8 mouse cellular contexts compared by ENCODE assay signal in genomic region chr2:179973871-179974628, GRCm38 (mm10). TPM values are rescaled to one million over a fixed set of nuclear protein-coding genes. Genes with fewer than 3 reads are reported as not detected.
A peak's percentile ranks its signal among the peaks of the same experiment; 100 is the strongest.
DNase-seq lines count a peak whose midpoint lies in the region; ATAC-seq lines count a peak whose summit lies in the region.

No protein-coding gene starts in this region.

- H3K27ac ChIP-seq in embryonic facial prominence, embryonic 15.5 days (replicated peaks): no peak overlapping the region
- no peak overlapping the region for H3K27ac ChIP-seq in hindbrain, embryonic 12.5 days
- H3K27ac ChIP-seq in midbrain, embryonic 10.5 days (replicated peaks): no peak overlapping the region

- H3K4me2 ChIP-seq in embryonic facial prominence, embryonic 15.5 days (replicated peaks): peak overlapping the region; percentile 98
- peak overlapping the region; percentile 100 for H3K4me2 ChIP-seq in hindbrain, embryonic 12.5 days (replicated peaks)

- 41% methylated on average over 8 of the region's 8 CpGs for WGBS in embryonic facial prominence, embryonic 15.5 days
- 33% methylated on average over 8 of the region's 8 CpGs for WGBS in hindbrain, embryonic 12.5 days
- 49% methylated on average over 8 of the region's 8 CpGs for WGBS in midbrain, embryonic 10.5 days

- no peak overlapping the region for H3K9ac ChIP-seq in embryonic facial prominence, embryonic 15.5 days
- peak overlapping the region; percentile 79; the same call in 1 of the 2 replicates for H3K9ac ChIP-seq in hindbrain, embryonic 12.5 days

- intact Hi-C loops in left cerebral cortex, postnatal 25 days (cut with DNase I): no loop called here

- peak overlapping the region; percentile 100 for H3K4me3 ChIP-seq in megakaryocyte, embryonic 14.5 days (replicated peaks)
- peak overlapping the region; percentile 91 for H3K4me3 ChIP-seq in embryonic facial prominence, embryonic 15.5 days (replicated peaks)
- H3K4me3 ChIP-seq in hindbrain, embryonic 12.5 days: peak overlapping the region; percentile 82
- H3K4me3 ChIP-seq in midbrain, embryonic 10.5 days: peak overlapping the region; percentile 94

- no peaks in the 10 kb centered on the region for H3K9me3 ChIP-seq in megakaryocyte, embryonic 14.5 days
- no peaks in the 10 kb centered on the region for H3K9me3 ChIP-seq in embryonic facial prominence, embryonic 15.5 days (replicated peaks)
- no peaks in the 10 kb centered on the region for H3K9me3 ChIP-seq in hindbrain, embryonic 12.5 days (replicated peaks)
- no peaks in the 10 kb centered on the region for H3K9me3 ChIP-seq in midbrain, embryonic 10.5 days (replicated peaks)

- H3K36me3 ChIP-seq in megakaryocyte, embryonic 14.5 days (replicated peaks; ENCODE audit: low read length): no peaks in the 10 kb centered on the region
- no peaks in the 10 kb centered on the region for H3K36me3 ChIP-seq in embryonic facial prominence, embryonic 15.5 days
- H3K36me3 ChIP-seq in hindbrain, embryonic 12.5 days: no peaks in the 10 kb centered on the region
- H3K36me3 ChIP-seq in midbrain, embryonic 10.5 days: no peaks in the 10 kb centered on the region

- no peaks in the 10 kb centered on the region for H3K27me3 ChIP-seq in megakaryocyte, embryonic 14.5 days (replicated peaks)
- H3K27me3 ChIP-seq in embryonic facial prominence, embryonic 15.5 days: no peaks in the 10 kb centered on the region
- no peaks in the 10 kb centered on the region for H3K27me3 ChIP-seq in hindbrain, embryonic 12.5 days
- no peaks in the 10 kb centered on the region for H3K27me3 ChIP-seq in midbrain, embryonic 10.5 days (ENCODE audit: low read depth, poor library complexity, severe bottlenecking)

- no peak for ATAC-seq in megakaryocyte, adult 5-6 weeks (ENCODE audit: poor library complexity, severe bottlenecking)
- no peak for ATAC-seq in embryonic facial prominence, embryonic 15.5 days (ENCODE audit: insufficient number of reproducible peaks, low FRiP score, low TSS enrichment, low read depth)
- ATAC-seq in hindbrain, embryonic 12.5 days (ENCODE audit: low FRiP score): no peak

- no peak for DNase-seq in midbrain, embryonic 10.5 days (ENCODE audit: low spot score)
- DNase-seq in ovary, postnatal 14 days (ENCODE audit: low spot score): no peak
- no peak for DNase-seq in left cerebral cortex, postnatal 25 days (ENCODE audit: low spot score in 2 of 2)
- no peak for DNase-seq in layer of hippocampus, adult 11-12 months (ENCODE audit: low spot score)

- peaks cover 78% of the 10 kb centered on the region for H3K4me1 ChIP-seq in megakaryocyte, embryonic 14.5 days
- peaks cover 36% of the 10 kb centered on the region for H3K4me1 ChIP-seq in embryonic facial prominence, embryonic 15.5 days
- H3K4me1 ChIP-seq in hindbrain, embryonic 12.5 days: peaks cover 63% of the 10 kb centered on the region
- peaks cover 75% of the 10 kb centered on the region for H3K4me1 ChIP-seq in midbrain, embryonic 10.5 days

RNA-seq across cellular contexts. Expression of gene Taf4, which starts 2.4 kb away (rescaled TPM):
- 9.1 and 14.6 TPM in 2 replicates for polyA plus RNA-seq in megakaryocyte, embryonic 14.5 days (2012; ENCODE audit: insufficient read depth, low replicate concordance)
- total RNA-seq in megakaryocyte, adult 5-6 weeks (2015): 28.4 and 31.8 TPM in 2 replicates
- 27.6 and 43.5 TPM in 2 replicates for total RNA-seq in megakaryocyte, adult 5-6 weeks (2017)
- polyA plus RNA-seq in embryonic facial prominence, embryonic 15.5 days (2015; fragmentation: Nextera tagmentation; extraction: Ambion mirVana): 2.9 and 3.6 TPM in 2 replicates
- 3.5 and 5.2 TPM in 2 replicates for polyA plus RNA-seq in hindbrain, embryonic 12.5 days (2016; fragmentation: Nextera tagmentation; extraction: Ambion mirVana)
- polyA plus RNA-seq in midbrain, embryonic 10.5 days (2016; fragmentation: Nextera tagmentation; extraction: Ambion mirVana): 3.5 and 4.0 TPM in 2 replicates
- total RNA-seq in left cerebral cortex, postnatal 25 days (2021): 10 to 100 TPM; 17.7 to 18.9 TPM

RNA-seq across cellular contexts. Expression of gene Lsm14b, which starts 50.7 kb away (rescaled TPM):
- 17.3 and 46.0 TPM in 2 replicates for polyA plus RNA-seq in megakaryocyte, embryonic 14.5 days (2012; ENCODE audit: insufficient read depth, low replicate concordance)
- total RNA-seq in megakaryocyte, adult 5-6 weeks (2015): 10.6 and 10.9 TPM in 2 replicates
- 28.8 and 31.0 TPM in 2 replicates for total RNA-seq in megakaryocyte, adult 5-6 weeks (2017)
- 8.9 and 9.1 TPM in 2 replicates for polyA plus RNA-seq in embryonic facial prominence, embryonic 15.5 days (2015; fragmentation: Nextera tagmentation; extraction: Ambion mirVana)
- polyA plus RNA-seq in hindbrain, embryonic 12.5 days (2016; fragmentation: Nextera tagmentation; extraction: Ambion mirVana): 14.1 and 16.7 TPM in 2 replicates
- polyA plus RNA-seq in midbrain, embryonic 10.5 days (2016; fragmentation: Nextera tagmentation; extraction: Ambion mirVana): 9.4 and 10.4 TPM in 2 replicates
- 100 to 1,000 TPM; 116 to 118 TPM for total RNA-seq in left cerebral cortex, postnatal 25 days (2021)
